ENCODE assay signal across 9 mouse cellular contexts in the genomic region with DNA sequence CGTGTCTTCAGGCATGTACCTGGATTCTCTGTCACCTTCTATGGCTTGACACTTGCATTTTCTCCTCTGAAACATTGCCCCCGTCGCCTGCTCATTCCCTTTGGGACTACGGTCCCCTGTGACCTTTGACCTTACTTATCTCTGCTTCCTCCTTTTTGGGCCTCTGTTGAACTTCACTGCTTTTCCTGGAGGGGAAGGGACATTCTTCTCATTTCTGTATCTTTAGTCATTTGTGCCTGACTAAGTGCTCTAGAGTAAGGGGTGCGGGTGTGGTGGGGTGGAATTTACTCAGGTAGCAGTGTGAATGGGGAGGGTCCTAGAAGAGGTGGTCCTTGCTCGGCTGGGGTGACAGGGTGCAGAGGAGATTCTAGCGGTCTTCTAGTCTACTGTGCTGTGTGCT. TPM values are rescaled to one million over a fixed set of nuclear protein-coding genes. Genes with fewer than 3 reads are reported as not detected.
DNase-seq lines count a peak whose midpoint lies in the region; ATAC-seq and TF ChIP-seq lines count a peak whose summit lies in the region.
"Had no signal": no experiment of that assay in that cellular context is flagged by ENCODE, and none has a peak within 500 bp of the region (broad histone marks: within the 10 kb centered on the region; RNA-seq: fewer than 3 reads in every experiment).

No protein-coding gene starts in this region.

- H3K9me3 ChIP-seq in forebrain, embryonic 15.5 days = no peaks in the 10 kb centered on the region
- H3K9me3 ChIP-seq in forebrain, embryonic 12.5 days = no peaks in the 10 kb centered on the region
- H3K9me3 ChIP-seq: embryonic facial prominence, embryonic 15.5 days had no signal

- no peak overlapping the region for H3K4me2 ChIP-seq in forebrain, embryonic 15.5 days (replicated peaks)
- no peak overlapping the region for H3K4me2 ChIP-seq in forebrain, embryonic 12.5 days
- H3K4me2 ChIP-seq: embryonic facial prominence, embryonic 15.5 days had no signal

- WGBS in forebrain, embryonic 15.5 days = 88% methylated on average over 7 of the region's 7 CpGs
- whole genome bisulfite sequencing in forebrain, embryonic 12.5 days = 87% methylated on average over 7 of the region's 7 CpGs
- 43% methylated on average over 7 of the region's 7 CpGs for WGBS in kidney, adult 2 months

- H3K27me3 ChIP-seq in forebrain, embryonic 15.5 days = no peaks in the 10 kb centered on the region
- H3K27me3 ChIP-seq in forebrain, embryonic 12.5 days = no peaks in the 10 kb centered on the region
- no peaks in the 10 kb centered on the region for H3K27me3 ChIP-seq in kidney, adult 2 months (replicated peaks; ENCODE audit: control insufficient read depth, insufficient read depth, low read length)
- H3K27me3 ChIP-seq: embryonic facial prominence, embryonic 15.5 days had no signal

- TF ChIP-seq CTCF in kidney, adult 2 months (conservative IDR thresholded peaks at IDR 0.05; ENCODE audit: insufficient read depth, insufficient read length, low read depth, low read length) = no peak

- H3K4me1 ChIP-seq in forebrain, embryonic 15.5 days = peaks cover 16% of the 10 kb centered on the region
- peaks cover 24% of the 10 kb centered on the region for H3K4me1 ChIP-seq in forebrain, embryonic 12.5 days
- H3K4me1 ChIP-seq in kidney, adult 2 months (ENCODE audit: control insufficient read depth, insufficient read depth, low read length) = peaks cover 48% of the 10 kb centered on the region

- no peak for DNase-seq in kidney, adult 2 months
- DNase-seq in kidney, adult 9 months = no peak
- DNase-seq in urinary bladder, adult 2 months (ENCODE audit: low spot score) = peak; percentile 15
- no peak for DNase-seq in urinary bladder, postnatal 10 days (ENCODE audit: low spot score)
- no peak for DNase-seq in right cerebral cortex, adult 2 months (ENCODE audit: low spot score in 2 of 2)
- DNase-seq in T-cell, adult 2 months (ENCODE audit: low spot score) = no peak

- no peak overlapping the region for H3K4me3 ChIP-seq in forebrain, embryonic 15.5 days
- no peak overlapping the region for H3K4me3 ChIP-seq in forebrain, embryonic 12.5 days (replicated peaks)
- no peak overlapping the region for H3K4me3 ChIP-seq in kidney, adult 2 months (ENCODE audit: insufficient read depth, low read depth, low read length)
- H3K4me3 ChIP-seq: embryonic facial prominence, embryonic 15.5 days had no signal

- no peaks in the 10 kb centered on the region for H3K36me3 ChIP-seq in forebrain, embryonic 15.5 days
- no peaks in the 10 kb centered on the region for H3K36me3 ChIP-seq in forebrain, embryonic 12.5 days (replicated peaks)
- no peaks in the 10 kb centered on the region for H3K36me3 ChIP-seq in kidney, adult 2 months (ENCODE audit: control insufficient read depth, insufficient read depth, low read length)
- H3K36me3 ChIP-seq: embryonic facial prominence, embryonic 15.5 days had no signal

- peak overlapping the region; percentile 34; the same call in 1 of the 2 replicates for H3K27ac ChIP-seq in forebrain, embryonic 15.5 days (replicated peaks)
- no peak overlapping the region for H3K27ac ChIP-seq in forebrain, embryonic 12.5 days
- H3K27ac ChIP-seq in kidney, adult 2 months (ENCODE audit: insufficient read depth, low read depth, low read length) = peak overlapping the region; percentile 30
- H3K27ac ChIP-seq: embryonic facial prominence, embryonic 15.5 days had no signal

- no peak for TF ChIP-seq POLR2A in kidney, adult 2 months (IDR thresholded peaks at IDR 0.05; ENCODE audit: low read depth, low read length)

- no peak overlapping the region for H3K9ac ChIP-seq in forebrain, embryonic 15.5 days (replicated peaks)
- H3K9ac ChIP-seq in forebrain, embryonic 12.5 days = no peak overlapping the region
- H3K9ac ChIP-seq: embryonic facial prominence, embryonic 15.5 days had no signal

- 0 out of 2 replicates have a peak, but pooled peaks have one; percentile 44 for ATAC-seq in forebrain, embryonic 15.5 days (replicated peaks)
- no peak for ATAC-seq in forebrain, embryonic 12.5 days (ENCODE audit: low FRiP score)

RNA-seq across cellular contexts. Expression of a gene that starts 40.7 kb away (rescaled TPM):
- polyA plus RNA-seq in forebrain, embryonic 15.5 days (2015; fragmentation: Nextera tagmentation; extraction: Ambion mirVana) = 10.7 and 11.2 TPM in 2 replicates
- polyA plus RNA-seq in forebrain, embryonic 12.5 days (2016; fragmentation: Nextera tagmentation; extraction: Ambion mirVana) = 16.1 and 18.1 TPM in 2 replicates
- 15.9 and 20.2 TPM in 2 replicates for polyA plus RNA-seq in kidney, adult 2 months (2012; rRNA removed)
- 137 and 189 TPM in 2 replicates for polyA plus RNA-seq in urinary bladder, adult 2 months (2012; rRNA removed)
